Mouse (Mus musculus): Measurements from ENCODE around the gene BC025920. TPM values are rescaled to one million over a fixed set of nuclear protein-coding genes. Genes with fewer than 3 reads are reported as not detected.

BC025920 gene
- total RNA-seq, 2 experiments from 2014 or later: 2.6 to 3.3 TPM

DNA sequence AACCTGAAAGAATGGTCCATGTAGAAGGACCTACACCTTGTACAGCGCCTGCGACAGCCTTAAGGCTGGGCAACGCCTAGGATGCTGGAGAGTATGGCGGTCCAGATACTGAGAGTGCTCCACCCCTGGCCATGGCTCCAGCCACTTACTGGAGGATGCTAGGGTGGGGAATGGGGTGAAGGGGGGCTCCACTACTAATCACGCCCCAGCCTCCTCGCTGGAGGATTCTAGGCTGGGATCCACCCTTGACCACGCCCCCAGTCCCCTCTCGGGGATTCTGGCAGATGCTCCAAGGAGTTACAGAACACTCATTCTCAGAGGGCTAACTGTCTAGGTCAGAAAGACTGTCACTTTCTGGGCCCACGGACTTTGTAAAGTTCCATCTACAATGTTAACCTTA, 33.1 kb upstream of the BC025920 start:
- no peak for DNase-seq (ENCODE audit: low spot score in 2 of 2)

DNA sequence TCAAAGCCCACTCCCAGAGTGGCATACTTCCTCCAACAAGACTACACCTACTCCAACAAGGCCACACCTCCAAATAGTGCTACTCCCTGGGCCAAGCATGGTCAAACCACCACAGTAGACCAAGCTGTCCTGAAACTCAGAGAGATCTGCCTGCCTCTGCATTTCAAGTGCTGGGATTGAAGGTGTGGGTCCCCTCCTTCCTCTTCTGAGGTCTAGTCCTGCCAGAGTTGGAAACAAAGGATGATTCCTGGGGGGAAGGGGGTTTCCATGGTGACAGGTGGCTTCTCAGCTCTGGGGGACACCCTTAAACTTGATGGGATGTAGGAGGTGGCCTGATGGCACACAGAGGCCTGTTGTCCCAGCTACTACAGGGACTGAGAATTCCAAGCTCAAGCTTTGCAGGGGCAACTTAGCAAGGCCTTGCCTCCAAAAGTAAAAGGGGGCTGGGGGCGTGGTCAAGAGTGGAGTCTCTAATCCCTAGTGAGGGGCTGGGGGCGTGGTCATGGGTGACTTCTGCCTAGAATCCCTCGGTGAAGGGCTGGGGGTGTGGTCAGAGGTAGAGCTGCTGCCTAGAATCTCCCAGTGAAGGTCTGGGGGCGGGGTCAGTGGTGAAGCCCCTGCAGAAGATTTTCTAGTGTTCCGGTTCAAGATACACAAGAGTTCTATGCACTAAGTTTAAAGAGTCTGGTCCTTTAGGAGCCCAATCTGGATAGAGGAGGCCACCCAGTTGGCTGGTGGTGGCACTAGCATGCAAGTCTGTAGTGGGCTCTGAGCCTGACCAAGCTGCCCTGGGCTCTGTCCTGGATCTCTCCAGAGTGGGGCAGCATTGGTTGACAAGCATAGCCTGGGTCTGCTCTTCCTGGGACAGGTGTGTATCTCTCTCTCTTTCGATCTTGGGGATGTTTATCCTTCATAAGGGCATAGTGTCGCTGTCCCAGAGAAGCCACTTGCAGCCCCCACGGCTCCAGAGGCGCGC, 31.7 kb upstream of the BC025920 start, which contains the start of gene Tle2:
Gene Tle2, plus strand, starts transcription at position 481 of the 976 bp plus-strand sequence.
- DNase-seq (ENCODE audit: low spot score in 2 of 2): no peak

DNA sequence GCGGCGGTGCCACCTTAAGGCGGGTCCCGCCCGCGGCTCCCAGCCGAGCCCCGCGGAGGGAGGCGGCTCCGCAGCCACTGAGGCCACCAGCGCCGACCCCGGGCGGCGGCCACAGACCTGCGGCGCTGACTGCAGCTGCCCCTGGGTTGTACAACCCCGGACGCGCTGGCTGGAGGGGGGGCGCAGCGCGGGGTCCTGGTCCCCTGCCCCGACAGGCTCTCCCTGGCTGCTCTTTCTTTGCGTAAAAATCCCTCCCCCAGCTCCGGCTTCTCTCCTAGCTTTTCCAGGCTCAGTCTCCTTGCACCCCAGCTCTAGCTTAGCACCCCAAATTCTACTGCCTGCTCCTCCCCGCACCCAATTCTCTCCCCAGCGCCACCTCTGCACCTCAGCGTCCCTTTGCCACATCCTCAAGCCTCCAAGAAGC, 30.9 kb upstream of the BC025920 start:
- DNase-seq (ENCODE audit: low spot score in 2 of 2): peak; percentile 47 to 65

DNA sequence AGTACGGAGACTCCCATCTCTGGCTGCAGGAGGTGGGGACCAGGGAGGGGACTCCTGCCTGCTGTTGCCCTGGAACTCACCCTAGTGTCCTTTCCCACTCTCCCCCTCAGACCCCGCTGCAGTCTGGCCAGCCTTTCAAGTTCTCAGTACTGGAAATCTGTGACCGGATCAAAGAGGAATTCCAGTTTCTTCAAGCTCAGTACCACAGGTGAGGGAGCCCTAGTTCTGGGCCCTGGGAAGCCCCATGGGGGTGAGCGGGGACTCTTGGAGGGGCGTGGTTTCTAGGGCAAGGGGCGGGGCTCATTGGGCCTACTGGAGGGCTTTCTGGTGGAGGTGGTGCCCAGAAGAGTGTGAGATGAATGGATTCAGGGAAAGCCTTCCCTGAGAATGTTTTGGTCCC, 30.4 kb upstream of the BC025920 start:
- no peak for DNase-seq (ENCODE audit: low spot score in 2 of 2)

DNA sequence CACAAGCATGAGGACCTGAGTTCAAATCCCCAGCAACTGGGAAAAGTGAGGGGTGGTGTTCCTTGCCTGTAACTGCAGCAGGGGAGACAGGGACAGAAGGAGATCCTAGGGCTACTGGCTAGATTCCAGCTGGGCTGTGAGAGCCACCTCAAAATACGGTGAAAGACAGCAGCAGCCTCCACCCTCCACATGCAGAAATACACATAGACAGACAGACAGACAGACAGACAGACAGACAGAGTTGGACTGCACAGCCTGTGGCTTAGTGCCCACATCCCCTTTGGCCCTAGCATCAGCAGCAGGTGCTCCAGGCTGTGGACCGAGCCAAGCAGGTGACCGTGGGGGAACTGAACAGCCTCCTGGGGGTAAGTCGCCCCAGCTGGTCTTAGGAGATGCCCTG, 26.1 kb upstream of the BC025920 start:
- DNase-seq (ENCODE audit: low spot score in 2 of 2): no peak

DNA sequence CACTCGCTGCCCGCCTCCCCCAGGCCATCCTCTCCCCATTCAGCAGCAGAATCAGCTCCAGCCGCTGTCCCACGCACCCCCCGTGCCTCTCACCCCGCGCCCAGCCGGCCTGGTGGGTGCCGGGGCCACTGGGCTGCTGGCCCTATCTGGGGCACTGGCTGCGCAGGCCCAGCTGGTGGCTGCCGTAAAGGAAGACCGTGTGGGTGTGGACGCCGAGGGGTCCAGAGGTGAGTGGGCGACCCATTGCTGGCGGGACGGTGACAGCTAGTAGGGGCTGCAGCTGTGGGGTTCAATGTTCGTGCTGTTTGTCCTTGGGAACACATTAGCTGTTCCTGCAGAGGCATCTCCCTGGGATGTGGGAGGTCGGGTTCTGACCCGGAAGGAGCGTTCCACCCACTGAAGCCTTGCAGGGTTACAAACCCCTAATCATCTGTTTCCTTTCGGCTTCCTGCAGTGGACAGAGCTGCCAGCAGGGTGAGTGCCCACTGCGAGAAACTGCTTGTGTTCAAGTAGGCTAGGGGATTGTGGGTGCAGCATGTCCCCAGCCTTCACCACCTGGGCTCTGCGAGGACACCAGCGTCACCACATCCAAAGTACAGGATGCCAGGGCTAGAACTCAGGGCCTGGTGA, 25.5 kb upstream of the BC025920 start:
- DNase-seq (ENCODE audit: low spot score in 2 of 2): no peak

DNA sequence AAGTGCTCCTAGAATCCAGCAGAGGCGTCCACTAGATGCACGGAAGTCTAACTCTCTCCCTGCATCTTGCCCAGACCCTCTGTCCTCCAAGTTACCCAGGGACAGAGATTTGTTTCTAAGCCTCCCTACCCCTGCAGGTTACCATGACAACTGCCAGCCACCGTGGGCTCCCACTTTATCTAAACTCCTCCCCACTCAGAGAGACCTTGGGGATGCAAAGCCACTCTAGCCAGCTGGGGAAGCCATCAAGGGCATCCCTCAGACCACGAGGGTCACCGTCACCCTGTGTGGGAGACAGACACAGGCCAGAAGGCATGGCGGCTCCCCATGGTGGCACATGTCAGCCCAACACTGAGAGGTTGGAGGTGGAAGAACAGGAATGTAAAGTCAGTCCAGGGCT, 22.7 kb upstream of the BC025920 start:
- DNase-seq (ENCODE audit: low spot score in 2 of 2): no peak

DNA sequence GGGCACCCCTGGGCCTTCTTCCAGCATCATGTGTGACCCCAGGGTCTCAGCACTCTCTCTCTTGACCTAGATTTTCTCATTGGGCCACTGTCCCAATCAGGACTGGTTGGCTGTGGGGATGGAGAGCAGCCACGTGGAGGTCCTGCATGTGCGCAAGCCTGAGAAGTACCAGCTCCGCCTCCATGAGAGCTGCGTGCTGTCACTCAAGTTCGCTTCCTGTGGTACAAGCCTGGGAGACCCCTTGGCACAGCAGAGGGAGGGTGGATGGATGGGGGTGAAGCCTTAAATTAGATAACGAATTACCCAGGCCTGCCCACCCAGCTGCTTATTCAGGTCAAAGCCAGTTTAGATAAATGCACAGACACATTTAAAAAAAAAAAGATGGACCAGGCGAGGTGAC, 17.3 kb upstream of the BC025920 start:
- no peak for DNase-seq (ENCODE audit: low spot score in 2 of 2)

DNA sequence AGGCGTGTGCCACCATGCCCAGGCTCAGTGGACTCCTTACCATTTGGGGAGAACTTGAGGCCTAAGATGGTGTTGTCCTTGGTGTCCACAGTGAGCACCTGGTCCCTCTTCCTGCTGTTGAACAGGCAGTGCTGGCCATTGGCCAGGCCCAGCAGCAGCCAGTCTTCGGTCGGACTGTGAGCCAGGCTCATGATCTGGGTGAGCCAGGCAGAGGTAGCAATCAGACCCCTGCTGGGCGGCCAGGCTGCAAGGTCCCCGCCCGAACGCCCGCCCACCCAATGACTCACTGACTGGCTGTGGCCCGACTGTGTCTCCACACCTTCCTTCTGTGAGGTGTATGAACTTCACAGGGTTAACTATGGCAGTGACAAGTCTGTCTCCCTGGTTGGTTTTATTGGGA, 14.2 kb upstream of the BC025920 start:
- no peak for DNase-seq (ENCODE audit: low spot score in 2 of 2)

DNA sequence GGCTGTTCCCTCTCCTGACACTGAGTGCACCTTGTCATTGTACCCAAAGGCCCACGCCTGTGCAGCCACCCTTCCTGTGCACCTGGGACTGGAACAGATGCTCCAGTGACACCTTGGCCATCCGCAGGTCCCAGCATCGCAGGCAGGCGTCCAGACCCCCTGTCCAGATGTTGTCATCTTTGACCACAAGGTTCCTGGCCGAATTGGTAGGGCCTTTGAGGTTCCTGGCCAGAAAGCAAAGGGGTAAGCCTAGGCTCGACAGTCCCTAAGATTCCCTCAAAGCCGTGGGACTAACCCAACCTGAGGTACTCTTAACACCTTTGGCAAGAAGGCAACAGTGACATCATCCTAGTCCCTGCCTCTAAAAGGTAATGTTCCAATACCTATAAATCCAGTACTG, 13.4 kb upstream of the BC025920 start:
- no peak for DNase-seq (ENCODE audit: low spot score in 2 of 2)

DNA sequence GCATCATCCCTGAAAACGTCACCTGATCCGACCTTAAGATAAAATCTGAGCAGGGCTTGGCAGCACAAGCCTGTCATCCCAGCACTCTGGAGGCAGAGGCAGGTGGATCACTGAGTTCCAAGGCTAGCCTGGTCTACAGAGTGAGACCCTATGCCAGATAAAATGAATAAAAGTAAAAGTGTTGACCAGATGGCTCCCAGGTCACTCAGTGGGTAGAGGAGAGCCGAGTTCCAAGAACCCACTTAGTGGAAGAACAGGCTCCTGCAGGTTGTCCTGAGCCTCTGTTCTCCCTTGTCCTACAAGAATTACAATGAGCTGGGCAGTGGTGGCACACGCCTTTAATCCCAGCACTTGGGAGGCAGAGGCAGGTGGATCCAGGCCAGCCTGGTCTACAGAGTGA, 12.8 kb upstream of the BC025920 start:
- DNase-seq (ENCODE audit: low spot score in 2 of 2): no peak

DNA sequence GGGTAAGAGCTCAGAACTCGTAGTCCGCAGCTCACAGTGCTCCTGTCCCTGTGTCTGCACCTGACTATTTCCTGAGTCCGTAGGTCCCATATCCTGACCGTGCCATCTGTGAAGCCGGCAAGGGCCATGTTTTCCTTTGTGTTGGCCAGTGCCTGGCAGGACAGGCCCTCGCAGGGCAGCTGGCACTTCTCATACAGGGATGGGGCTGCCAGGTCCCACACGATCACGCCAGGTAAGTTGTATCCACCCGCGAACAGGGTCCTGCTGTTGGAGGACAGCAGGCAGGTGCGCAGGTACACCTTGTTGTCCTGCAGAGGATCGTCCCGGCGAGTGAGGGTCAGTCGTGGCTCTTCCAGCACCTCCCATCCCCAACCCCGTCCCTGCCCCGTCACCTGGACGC, 12.1 kb upstream of the BC025920 start:
- no peak for DNase-seq (ENCODE audit: low spot score in 2 of 2)

DNA sequence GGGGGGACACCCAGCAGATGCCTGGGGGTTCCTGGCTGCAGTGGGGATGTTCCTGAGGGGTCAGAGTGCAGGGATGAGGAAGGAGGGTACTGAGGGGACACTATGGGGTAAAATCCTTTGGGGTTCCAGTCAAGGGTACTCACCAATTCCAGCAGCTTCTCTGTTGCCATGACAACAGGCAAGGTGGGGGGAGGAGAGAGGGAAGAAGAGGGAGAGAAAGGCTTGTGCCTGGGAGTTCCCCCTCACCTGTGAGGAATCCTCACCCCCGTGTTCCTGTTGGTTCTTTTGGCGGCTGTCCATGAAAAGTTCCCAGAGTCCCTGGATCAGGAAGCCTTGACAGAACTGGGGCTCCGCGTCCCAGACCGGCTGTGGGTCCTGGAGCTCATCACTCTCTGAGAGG, 10.5 kb upstream of the BC025920 start:
- no peak for DNase-seq (ENCODE audit: low spot score in 2 of 2)

DNA sequence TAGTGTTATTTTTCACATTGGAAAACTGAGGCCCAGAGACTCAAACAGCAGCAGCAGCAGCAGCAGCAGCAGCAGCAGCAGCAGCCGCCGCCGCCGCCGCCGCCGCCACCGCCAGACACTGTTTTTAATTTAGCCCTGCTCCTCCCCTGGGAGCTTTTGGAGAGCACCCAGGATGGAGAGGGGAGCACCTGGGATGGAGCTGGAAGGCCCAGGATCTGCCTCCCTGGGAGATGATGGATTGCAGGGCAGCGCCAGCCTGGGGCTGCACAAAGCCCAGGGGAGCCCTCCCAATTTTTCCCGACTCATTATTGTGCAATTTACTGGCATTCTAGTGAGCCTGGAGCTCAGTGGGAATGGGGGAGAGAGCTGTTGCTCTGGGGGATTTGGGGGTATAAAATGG, 9.5 kb upstream of the BC025920 start:
- DNase-seq (ENCODE audit: low spot score in 2 of 2): peak; percentile 32 to 51

DNA sequence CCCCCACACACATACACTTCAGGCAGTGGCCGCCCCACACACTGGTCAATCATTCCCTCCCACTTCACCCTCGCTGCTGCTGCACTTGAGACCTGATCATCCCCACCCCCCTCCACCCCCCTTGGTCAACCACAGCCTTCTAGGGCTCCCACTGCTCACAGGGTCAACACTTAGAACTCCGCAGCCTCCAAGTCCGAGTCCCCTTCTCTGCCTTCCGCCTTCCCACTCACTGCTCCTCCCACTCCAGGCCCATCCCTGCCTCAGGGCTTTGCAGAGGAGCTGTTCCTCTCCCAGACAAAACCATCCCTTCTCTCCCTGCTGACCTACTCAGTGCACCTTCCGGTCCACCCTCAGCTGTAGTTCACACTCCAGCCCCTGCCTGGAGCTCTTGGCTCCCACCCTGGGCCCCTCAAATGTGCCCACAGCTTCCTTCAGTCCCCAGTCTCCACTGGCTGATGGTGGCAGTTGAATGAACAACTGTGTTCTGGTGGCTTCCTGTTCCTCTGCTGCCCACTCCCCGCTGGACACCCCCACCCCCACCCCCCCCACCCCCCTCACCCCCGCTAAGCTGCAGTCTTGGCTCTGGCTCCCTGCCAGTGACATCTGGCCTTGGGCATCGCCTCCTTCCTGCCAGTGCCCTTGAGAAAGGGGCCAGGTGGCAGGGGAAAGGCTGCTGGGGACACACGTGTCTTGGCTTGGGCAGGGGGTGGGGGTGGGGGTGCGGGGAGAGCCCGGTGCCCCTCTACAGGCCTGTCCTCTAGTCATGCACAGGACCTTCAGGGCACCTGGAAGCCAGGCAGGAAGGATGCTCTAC, 8.7 kb upstream of the BC025920 start:
- DNase-seq (ENCODE audit: low spot score in 2 of 2): peak; percentile 50 to 62

DNA sequence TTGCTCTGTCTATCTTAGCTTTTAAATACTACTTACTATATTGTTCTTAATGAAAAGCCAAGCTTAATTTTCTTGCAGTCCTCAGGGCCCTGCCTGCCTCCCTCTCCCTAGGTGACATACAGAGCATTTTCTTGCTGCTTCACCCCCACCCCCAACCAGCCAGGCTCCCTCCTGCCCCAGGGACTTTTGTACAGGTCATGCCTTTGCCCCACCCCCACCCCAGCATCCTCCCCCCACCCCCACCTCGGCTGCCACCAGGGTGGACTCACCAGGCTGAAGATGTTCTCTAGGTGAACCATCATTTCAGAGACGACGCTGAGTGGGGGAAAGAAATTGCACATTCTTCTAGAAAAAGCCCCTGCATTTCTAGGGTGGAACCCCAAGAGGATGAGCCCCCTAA, 7.7 kb upstream of the BC025920 start:
- no peak for DNase-seq (ENCODE audit: low spot score in 2 of 2)

DNA sequence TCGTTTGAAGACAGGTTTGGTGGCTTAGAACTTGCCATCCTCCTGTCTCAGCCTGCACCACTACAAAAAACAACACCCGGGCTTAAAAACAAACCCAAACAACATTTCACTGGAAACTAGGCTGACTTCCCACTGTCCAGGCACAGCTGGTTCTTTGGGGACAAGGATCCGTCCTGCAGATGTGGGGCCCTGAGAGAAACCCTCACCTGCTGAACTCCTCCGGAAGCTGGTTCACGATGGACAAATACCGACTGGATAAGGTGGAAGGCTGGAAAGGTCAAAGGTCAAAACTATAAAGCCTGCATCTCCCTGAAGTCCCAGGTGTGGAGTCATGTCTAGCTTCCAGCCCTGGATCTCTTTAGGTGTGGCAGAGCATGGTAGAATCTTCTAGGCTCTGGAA, 7.2 kb upstream of the BC025920 start:
- no peak for DNase-seq (ENCODE audit: low spot score in 2 of 2)

DNA sequence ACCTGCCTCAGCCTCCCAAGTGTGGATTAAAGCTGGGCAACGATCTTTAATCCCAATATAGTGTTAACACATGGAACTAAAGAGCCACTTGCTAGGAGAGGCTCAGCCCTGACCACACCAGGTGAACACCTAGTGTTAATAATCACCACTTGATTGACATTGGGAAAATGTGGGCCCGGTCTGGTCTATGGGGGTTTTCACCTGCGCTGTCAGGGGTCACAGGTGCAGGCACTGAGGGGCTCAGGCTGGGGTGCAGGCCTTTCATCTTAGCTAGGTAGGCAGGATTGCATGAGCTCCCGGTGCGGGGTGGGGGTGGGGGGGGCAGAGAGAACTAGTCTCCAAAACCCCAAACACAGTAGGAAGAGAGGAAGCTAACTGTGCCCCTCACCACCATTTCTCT, 6.4 kb upstream of the BC025920 start:
- DNase-seq (ENCODE audit: low spot score in 2 of 2): no peak

DNA sequence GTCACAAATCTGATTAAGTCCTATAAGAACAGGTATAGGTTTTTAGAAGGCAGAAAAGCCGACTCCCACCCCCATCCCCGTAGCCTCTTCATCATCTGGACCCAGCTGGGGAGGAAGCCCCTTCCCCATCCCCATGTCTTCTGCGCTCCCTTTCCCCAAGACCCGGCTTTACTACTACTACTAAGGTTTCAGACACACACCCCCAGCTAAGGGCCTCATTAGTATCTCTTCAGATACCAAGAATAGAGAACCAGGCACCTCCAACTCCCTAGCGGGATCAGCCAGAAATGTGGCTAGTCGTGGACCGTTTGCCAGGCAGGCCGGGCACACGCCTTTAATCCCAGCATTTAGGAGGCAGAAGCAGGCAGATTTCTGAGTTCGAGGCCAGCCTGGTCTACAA, 6.0 kb upstream of the BC025920 start:
- DNase-seq (ENCODE audit: low spot score in 2 of 2): no peak

DNA sequence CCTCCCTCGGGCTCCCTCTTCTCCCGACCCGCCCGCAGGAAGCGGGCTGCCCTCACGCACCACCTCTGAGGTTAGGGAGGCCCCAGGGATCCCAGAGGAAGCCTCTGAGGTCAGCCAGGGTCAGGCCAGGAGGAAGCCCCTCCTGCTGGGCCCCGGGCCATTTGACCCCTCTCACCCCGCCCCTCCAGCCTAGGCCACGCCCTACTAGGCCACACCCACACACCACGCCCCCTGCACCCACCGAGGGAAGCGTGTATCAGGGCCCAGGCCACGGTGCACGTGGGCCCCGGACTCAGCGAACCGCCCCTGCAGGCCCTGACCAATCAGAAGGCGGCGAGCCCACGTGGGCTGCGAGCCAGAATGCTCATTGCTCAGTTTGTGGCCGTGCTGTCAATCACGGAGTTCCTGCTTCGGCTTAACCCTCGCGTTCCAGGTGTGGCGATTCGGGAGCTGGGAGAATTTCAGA, 5.3 kb upstream of the BC025920 start, which contains the start of gene Tle6:
Gene Tle6, minus strand, starts transcription at position 336 of the 466 bp plus-strand sequence.
- DNase-seq (ENCODE audit: low spot score in 2 of 2): peak; percentile 90 to 92

DNA sequence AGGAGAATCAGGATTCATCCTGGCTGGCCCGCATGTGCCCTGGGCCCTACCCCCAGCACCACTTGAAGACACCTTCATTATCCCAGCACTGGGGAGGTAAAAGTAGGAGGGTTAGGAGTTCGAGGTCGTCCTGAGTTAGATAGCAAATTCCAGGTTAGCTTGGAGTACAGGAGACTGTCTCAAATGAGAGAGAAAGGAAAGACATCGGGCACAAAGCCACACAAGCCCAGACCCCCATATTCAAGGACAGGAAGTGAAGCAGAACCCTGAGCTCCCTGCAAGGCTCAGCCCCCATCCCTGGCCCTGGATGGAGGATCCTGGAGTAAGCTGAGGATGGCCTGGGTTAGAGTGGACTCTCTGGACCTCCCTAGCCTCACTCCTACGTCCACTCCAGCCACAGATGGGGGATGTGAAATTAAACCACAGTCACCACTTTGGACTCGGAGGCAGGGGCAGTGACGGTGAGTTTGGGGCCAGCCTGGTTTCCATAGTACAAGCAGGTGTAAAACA, 4.6 kb upstream of the BC025920 start:
- DNase-seq (ENCODE audit: low spot score in 2 of 2): no peak
